Mouse (Mus musculus): ENCODE data around the gene Inip. TPM values are rescaled to one million over a fixed set of nuclear protein-coding genes. Genes with fewer than 3 reads are reported as not detected.

The Inip gene
- polyA plus RNA-seq, 1 experiment from 2014 or later = 114 TPM

GRCm38 (mm10) chr4:59727878-59728261 is 73.5 kb downstream of the Inip start:
- H3K27me3 ChIP-seq (ENCODE audit: control insufficient read depth, insufficient read depth, low read length) = no peaks in the 10 kb centered on the region
- H3K4me1 ChIP-seq (replicated peaks; ENCODE audit: control insufficient read depth, insufficient read depth, low read length) = no peaks in the 10 kb centered on the region
- DNase-seq (ENCODE audit: low spot score) (no peak), ATAC-seq (replicated peaks; ENCODE audit: low FRiP score) (no peak)
- 86% methylated on average over 9 of the region's 9 CpGs for WGBS
- H3K4me3 ChIP-seq (ENCODE audit: low read depth, low read length) = no peak overlapping the region
- no peak overlapping the region for H3K4me2 ChIP-seq (ENCODE audit: low read depth, low read length, severe bottlenecking)
- no peaks in the 10 kb centered on the region for H3K9me3 ChIP-seq (ENCODE audit: control insufficient read depth, low read length)
- no peak overlapping the region for H3K9ac ChIP-seq (ENCODE audit: low read length)
- no peaks in the 10 kb centered on the region for H3K36me3 ChIP-seq (ENCODE audit: control insufficient read depth, insufficient read depth, low read length)
- H3K27ac ChIP-seq (ENCODE audit: low read depth, low read length) = no peak overlapping the region

- WGBS = 40% methylated on average over 5 of the region's 5 CpGs
- no peak for ATAC-seq (replicated peaks; ENCODE audit: low FRiP score)
- no peak overlapping the region for H3K4me2 ChIP-seq (ENCODE audit: low read depth, low read length, severe bottlenecking)
Observed at GRCm38 (mm10) chr4:59727187-59727877, 74.1 kb downstream of the Inip start.

GRCm38 (mm10) chr4:59726501-59726900 is 74.9 kb downstream of the Inip start:
- no peak overlapping the region for H3K4me2 ChIP-seq (ENCODE audit: low read depth, low read length, severe bottlenecking)
- no peaks in the 10 kb centered on the region for H3K9me3 ChIP-seq (ENCODE audit: control insufficient read depth, low read length)
- H3K27ac ChIP-seq (ENCODE audit: low read depth, low read length) = no peak overlapping the region
- no peak for DNase-seq (ENCODE audit: low spot score)
- no peaks in the 10 kb centered on the region for H3K36me3 ChIP-seq (ENCODE audit: control insufficient read depth, insufficient read depth, low read length)
- H3K4me3 ChIP-seq (ENCODE audit: low read depth, low read length) = no peak overlapping the region
- no peaks in the 10 kb centered on the region for H3K4me1 ChIP-seq (replicated peaks; ENCODE audit: control insufficient read depth, insufficient read depth, low read length)
- 95% methylated on average over 12 of the region's 12 CpGs for WGBS
- no peak overlapping the region for H3K9ac ChIP-seq (ENCODE audit: low read length)
- H3K27me3 ChIP-seq (ENCODE audit: control insufficient read depth, insufficient read depth, low read length) = no peaks in the 10 kb centered on the region
- no peak for ATAC-seq (replicated peaks; ENCODE audit: low FRiP score)

More at GRCm38 (mm10) chr4:59727187-59727877, 74.1 kb downstream of the Inip start:
- Histone ChIP-seq H3K9me3 (ENCODE audit: control insufficient read depth, low read length) (no peaks in the 10 kb centered on the region), H3K4me1 (replicated peaks; ENCODE audit: control insufficient read depth, insufficient read depth, low read length) (no peaks in the 10 kb centered on the region), H3K9ac (ENCODE audit: low read length) (no peak overlapping the region), H3K36me3 (ENCODE audit: control insufficient read depth, insufficient read depth, low read length) (no peaks in the 10 kb centered on the region), H3K4me3 (ENCODE audit: low read depth, low read length) (no peak overlapping the region), H3K27me3 (ENCODE audit: control insufficient read depth, insufficient read depth, low read length) (no peaks in the 10 kb centered on the region), H3K27ac (ENCODE audit: low read depth, low read length) (no peak overlapping the region)
- DNase-seq (ENCODE audit: low spot score) = no peak

- no peaks in the 10 kb centered on the region for H3K36me3 ChIP-seq (ENCODE audit: control insufficient read depth, insufficient read depth, low read length)
- no peak overlapping the region for H3K4me3 ChIP-seq (ENCODE audit: low read depth, low read length)
- no peak overlapping the region for H3K27ac ChIP-seq (ENCODE audit: low read depth, low read length)
- no peaks in the 10 kb centered on the region for H3K27me3 ChIP-seq (ENCODE audit: control insufficient read depth, insufficient read depth, low read length)
- no peak for DNase-seq (ENCODE audit: low spot score)
- 91% methylated on average over 4 of the region's 4 CpGs for WGBS
- no peak for ATAC-seq (replicated peaks; ENCODE audit: low FRiP score)
- H3K4me2 ChIP-seq (ENCODE audit: low read depth, low read length, severe bottlenecking) = no peak overlapping the region
- no peak overlapping the region for H3K9ac ChIP-seq (ENCODE audit: low read length)
- no peaks in the 10 kb centered on the region for H3K4me1 ChIP-seq (replicated peaks; ENCODE audit: control insufficient read depth, insufficient read depth, low read length)
- no peaks in the 10 kb centered on the region for H3K9me3 ChIP-seq (ENCODE audit: control insufficient read depth, low read length)
Observed at GRCm38 (mm10) chr4:59725579-59725978, 75.8 kb downstream of the Inip start.

GRCm38 (mm10) chr4:59721811-59722210 is 79.6 kb downstream of the Inip start:
- Histone ChIP-seq H3K4me2 (ENCODE audit: low read depth, low read length, severe bottlenecking) (no peak overlapping the region), H3K27ac (ENCODE audit: low read depth, low read length) (no peak overlapping the region), H3K9me3 (ENCODE audit: control insufficient read depth, low read length) (no peaks in the 10 kb centered on the region), H3K4me3 (ENCODE audit: low read depth, low read length) (no peak overlapping the region), H3K9ac (ENCODE audit: low read length) (no peak overlapping the region), H3K36me3 (ENCODE audit: control insufficient read depth, insufficient read depth, low read length) (no peaks in the 10 kb centered on the region), H3K4me1 (replicated peaks; ENCODE audit: control insufficient read depth, insufficient read depth, low read length) (no peaks in the 10 kb centered on the region), H3K27me3 (ENCODE audit: control insufficient read depth, insufficient read depth, low read length) (no peaks in the 10 kb centered on the region)
- ATAC-seq (replicated peaks; ENCODE audit: low FRiP score) (no peak), DNase-seq (ENCODE audit: low spot score) (no peak)
- 93% methylated on average over 3 of the region's 3 CpGs for WGBS

Other genes starting within 250 kb of the Inip start
- 27.7 and 28.1 TPM in 2 replicates for gene Hsdl2, start 220.0 kb downstream of the Inip start, polyA plus RNA-seq (2014; fragmentation: Nextera tagmentation; extraction: Ambion mirVana)
- gene E130308A19Rik, start 175.4 kb downstream of the Inip start, polyA plus RNA-seq (2014; fragmentation: Nextera tagmentation; extraction: Ambion mirVana) = 53.7 and 58.6 TPM in 2 replicates
- 8.8 and 8.9 TPM in 2 replicates for gene Snx30, start 4.3 kb upstream of the Inip start, polyA plus RNA-seq (2014; fragmentation: Nextera tagmentation; extraction: Ambion mirVana)
- gene Slc46a2, start 113.5 kb upstream of the Inip start, polyA plus RNA-seq (2014; fragmentation: Nextera tagmentation; extraction: Ambion mirVana) = not detected in 2 replicates
- not detected in 2 replicates for gene Mup4, start 159.1 kb upstream of the Inip start, polyA plus RNA-seq (2014; fragmentation: Nextera tagmentation; extraction: Ambion mirVana)
- not detected in 2 replicates for gene Mup6, start 162.7 kb upstream of the Inip start, polyA plus RNA-seq (2014; fragmentation: Nextera tagmentation; extraction: Ambion mirVana)